Mouse (Mus musculus) kidney, postnatal 14 days (tissue): ENCODE measurements around the gene Gpr108.
"Not testable (repeated sequence)": the region's sequence is repeated elsewhere in the genome, so short reads cannot be mapped to it uniquely, and the experiment has no call there.

Source experiments
- DNase-seq: peaks from one replicate; pipeline ENCODE4 v3.0.0; 2022; ENCODE audit warnings: mixed read lengths

Gpr108 gene

GRCm38 (mm10) chr17:57248201-57248699 lies at the start of gene Gpr108:
Gpr108 (minus strand) TSS chr17:57248446.
- DNase-seq = peak; percentile 92

DNA sequence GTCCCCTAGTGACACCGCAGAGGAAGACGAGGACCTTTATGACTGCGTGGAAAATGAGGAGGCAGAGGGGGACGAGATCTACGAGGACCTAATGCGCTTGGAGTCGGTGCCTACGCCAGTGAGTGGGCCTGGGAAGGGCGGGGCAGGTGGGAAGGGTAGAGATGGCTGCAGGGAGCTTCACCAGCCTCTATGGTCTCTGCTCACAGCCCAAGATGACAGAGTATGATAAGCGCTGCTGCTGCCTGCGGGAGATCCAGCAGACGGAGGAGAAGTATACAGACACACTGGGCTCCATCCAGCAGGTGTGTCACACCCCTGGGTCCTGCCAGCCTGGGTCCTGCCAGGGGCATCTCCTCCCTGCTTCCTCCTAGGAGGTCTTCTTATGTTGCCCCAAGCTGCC lies 48.8 kb upstream of the Gpr108 start:
- DNase-seq = no peak

DNA sequence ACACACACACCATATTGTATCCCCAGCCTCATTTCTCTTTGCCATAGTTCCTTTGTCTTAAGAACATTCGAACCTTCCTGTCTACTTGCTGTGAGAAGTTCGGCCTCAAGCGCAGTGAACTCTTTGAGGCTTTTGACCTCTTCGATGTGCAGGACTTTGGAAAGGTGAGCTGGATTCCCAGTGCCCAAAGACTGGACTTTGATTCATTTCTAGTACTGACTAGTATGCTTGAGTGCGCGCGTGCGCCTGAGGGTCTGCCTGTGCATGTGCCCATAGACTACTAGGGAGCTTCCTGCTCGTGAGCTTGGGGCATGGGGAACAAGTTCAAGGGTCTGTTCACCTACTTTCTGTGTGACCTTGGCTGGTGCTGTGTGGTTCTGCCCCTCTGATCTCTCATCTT lies 47.7 kb upstream of the Gpr108 start:
- DNase-seq = no peak

DNA sequence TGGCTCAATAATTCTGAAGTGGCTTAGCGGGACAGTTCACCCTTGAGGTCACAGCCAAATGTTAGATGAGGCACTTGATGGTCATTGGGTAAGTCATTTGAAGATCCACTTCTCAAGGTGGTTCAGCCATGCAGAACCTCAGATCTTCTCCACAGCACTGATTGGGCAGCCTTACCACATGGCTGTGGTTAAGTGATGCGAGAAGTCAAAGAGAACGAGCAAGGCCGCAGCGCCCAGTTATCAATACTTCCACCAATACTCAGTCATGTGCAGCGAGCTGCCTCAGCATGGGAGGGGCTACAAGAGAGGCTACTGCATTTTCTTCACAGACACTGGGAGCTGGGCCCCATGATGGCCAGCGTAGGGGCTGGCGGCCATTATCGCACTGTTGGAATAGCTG lies 44.7 kb upstream of the Gpr108 start:
- no peak for DNase-seq

GRCm38 (mm10) chr17:57292302-57292701 lies 44.1 kb upstream of the Gpr108 start:
- no peak for DNase-seq

- DNase-seq = no peak
Measured at GRCm38 (mm10) chr17:57290671-57291055, 42.4 kb upstream of the Gpr108 start.

- DNase-seq = no peak
Measured at GRCm38 (mm10) chr17:57290001-57290670, 41.9 kb upstream of the Gpr108 start.

- DNase-seq = no peak
Measured at GRCm38 (mm10) chr17:57289252-57289651, 41.0 kb upstream of the Gpr108 start.

DNA sequence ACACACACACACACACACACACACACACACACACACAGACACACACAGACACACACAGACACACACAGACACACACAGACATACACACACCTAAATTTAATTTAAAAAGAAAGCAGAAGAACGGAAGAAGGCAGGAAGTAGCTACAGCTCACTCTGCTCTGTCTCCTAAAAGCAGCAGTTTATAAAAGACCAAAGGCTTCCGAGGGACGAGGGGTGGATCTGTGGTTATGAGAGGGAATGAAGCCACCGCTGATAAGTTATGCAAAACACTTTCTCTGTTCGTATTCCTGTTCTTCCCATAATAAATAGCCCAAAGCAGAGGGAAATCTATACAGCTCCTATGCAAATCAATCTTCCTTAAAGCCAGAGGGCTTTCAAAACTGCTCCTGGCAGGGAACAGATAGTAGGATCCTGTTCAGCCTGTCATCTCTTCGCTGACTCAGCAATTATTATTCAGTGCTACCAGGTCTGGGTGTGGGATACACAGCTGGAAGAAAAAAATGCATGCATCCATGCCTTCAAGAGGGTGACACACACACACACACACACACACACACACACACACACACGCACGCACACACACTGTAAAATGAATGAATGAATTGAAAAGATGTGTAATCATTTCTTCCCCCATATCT lies 38.6 kb upstream of the Gpr108 start:
- DNase-seq = no peak

GRCm38 (mm10) chr17:57285077-57285476 lies 36.8 kb upstream of the Gpr108 start:
- DNase-seq = no peak

GRCm38 (mm10) chr17:57283906-57284305 lies 35.7 kb upstream of the Gpr108 start:
- DNase-seq = no peak

DNA sequence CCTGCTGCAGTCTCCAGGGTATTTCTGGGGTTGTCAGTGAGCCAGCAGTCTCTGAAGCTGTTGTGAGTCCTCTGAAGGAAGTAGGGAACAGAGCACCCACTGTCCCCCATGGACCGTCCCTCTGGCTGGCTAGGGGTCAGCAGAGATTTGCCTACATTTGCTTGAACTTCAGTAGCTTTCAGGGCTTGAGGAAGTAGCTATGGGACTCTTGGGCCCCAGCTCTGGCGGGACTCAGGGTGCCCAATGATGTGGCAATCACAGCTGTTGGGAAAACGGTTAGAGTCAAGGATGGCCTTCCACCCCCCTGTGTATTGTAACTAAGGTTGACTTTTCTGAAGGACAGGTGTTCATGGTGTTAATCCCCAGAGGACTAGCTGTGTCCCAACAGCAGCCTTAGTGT lies 32.2 kb upstream of the Gpr108 start:
- DNase-seq = no peak

DNA sequence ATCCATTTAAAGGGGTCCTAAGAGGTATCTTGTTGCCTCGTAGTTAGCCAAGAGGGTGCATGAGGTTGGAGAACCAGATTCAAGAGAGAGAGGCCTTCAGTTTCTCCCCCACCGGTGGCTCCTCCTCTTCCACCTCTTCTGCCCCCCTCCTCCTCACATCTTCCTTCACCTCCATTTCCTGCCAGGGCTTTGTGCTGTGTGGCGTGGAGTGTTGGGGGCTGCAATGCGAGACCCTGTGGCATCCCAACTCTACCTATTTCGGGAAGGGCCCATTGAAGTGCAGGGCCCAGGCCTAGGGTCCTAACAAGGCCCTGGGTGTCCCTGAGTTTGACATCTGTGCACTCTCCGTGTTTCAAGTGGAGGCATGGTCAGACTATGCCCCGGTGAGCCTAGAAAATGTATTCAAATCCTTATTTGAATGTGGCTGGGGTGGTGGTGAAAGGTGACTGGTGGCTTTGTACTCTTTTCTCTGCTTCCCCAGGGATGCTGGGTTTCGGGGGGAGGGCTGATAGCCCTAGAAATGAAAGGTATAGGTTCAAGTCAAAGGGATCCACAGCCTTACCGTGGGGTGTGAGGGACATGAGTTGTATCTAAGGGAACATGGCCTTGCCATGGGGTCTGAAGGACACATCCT lies 31.5 kb upstream of the Gpr108 start:
- no peak for DNase-seq

DNA sequence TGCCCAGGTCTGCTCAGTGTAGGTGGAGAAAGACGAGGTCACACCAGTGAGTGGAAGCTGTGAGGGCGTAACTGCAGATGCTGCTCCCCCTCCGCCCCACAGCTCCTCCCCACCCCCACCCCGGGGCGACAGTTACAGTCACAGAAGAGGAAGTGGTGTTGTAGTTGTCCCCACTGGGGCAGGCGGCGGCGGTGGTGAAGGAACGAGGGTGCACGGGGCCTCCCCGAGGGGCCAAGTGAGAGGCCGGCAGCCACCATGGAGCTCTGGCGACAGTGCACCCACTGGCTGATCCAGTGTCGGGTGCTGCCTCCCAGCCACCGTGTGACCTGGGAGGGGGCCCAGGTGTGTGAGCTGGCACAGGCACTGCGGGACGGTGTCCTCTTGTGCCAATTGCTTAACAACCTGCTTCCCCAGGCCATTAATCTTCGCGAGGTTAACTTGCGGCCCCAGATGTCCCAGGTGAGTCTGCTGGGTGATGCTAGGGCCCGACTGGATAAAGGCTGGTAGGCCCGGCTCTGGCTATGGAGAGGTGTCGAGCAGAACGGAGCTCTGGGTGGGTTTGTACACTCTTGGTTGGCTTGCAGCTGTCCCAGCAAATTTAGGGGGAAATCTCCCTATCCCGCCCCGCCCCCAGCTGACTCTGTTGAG lies 30.8 kb upstream of the Gpr108 start, which contains the start of gene Vav1:
Gene Vav1 (plus strand): TSS at position 158 of the 648 bp plus-strand sequence.
- no peak for DNase-seq

- DNase-seq = no peak
Measured at GRCm38 (mm10) chr17:57278537-57278936, 30.3 kb upstream of the Gpr108 start.

- not testable (repeated sequence) for DNase-seq
Measured at GRCm38 (mm10) chr17:57277598-57278261, 29.5 kb upstream of the Gpr108 start.

DNA sequence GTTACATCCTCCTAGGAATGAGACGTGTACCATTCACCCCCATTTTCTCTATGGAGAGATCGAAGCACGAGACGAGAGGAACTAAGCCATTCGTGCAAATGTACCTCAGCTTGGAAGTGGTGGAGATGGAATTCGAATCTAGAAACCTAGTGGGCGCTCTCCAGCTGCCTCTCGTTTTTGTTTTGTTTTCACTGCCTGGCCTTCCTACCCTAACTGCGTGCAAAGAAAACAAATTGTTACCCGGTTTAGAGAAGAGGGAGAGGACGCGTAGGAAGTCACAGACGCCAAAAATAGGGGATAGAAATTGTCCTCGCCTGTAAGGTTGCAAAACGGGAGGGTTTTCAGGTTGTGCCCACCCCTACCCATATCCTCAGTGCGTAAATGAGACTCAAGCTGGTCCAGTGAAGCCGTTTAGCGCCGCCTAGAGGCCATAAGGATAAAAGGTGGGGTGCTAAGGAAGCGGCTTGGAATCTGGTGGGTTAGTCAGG lies 28.4 kb upstream of the Gpr108 start:
- DNase-seq = peak; percentile 87

- peak; percentile 45 for DNase-seq
Measured at GRCm38 (mm10) chr17:57275997-57276351, 27.7 kb upstream of the Gpr108 start.

- DNase-seq = peak; percentile 95
Measured at GRCm38 (mm10) chr17:57275111-57275996, 27.1 kb upstream of the Gpr108 start.

DNA sequence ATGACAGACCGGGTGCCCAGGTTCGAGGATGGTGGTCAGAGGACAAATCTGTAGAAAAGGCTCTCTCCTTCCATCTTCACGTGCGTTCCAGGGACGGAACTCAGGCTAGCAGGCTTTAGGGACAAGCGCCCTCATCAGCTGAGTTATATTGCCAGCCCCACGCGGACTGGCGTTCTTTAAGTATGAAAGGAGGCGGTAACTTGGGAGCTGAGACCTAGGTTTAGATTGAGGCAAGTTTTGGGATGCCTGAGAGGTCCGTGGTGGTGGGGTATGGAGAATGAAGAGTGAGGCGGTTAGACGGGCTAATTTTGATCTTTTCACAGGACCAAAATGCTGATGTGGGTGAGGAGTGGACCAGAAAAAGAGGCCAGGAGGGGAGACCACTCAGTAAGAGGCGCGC lies 26.4 kb upstream of the Gpr108 start:
- no peak for DNase-seq

- no peak for DNase-seq
Measured at GRCm38 (mm10) chr17:57273846-57274245, 25.6 kb upstream of the Gpr108 start.

- DNase-seq = no peak
Measured at GRCm38 (mm10) chr17:57271301-57271700, 23.1 kb upstream of the Gpr108 start.
